Mouse (Mus musculus): ENCODE measurements at regions not wholly inside any gene's neighbourhood (a gene's known extent, or its start where the extent isn't known, plus 50 kb on each side); places are given as distances from the start of the nearest gene placed in this dataset.

DNA sequence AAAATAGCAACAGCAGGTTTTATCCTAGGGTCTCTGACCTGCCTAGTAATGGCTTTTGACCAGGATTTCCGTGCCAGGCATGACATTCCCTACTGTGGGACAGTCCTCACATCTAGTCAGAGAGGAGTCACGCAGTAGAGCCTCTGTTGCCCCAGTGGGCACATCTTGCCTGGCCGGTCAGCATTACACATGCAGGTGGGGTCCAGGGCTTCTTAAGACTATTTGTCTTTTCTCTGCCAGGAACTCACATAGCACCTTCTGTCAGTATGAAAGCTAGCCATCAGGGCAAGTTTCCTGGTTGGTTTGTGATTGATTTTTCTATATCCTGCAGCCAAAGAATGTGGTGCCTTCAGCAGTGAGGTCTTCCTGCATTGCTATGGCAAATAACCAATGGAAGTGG lies 155.0 kb downstream of the Pten start:
- H3K9ac ChIP-seq (ENCODE audit: low read depth, poor library complexity, severe bottlenecking), result no peak overlapping the region
- no peaks in the 10 kb centered on the region for H3K36me3 ChIP-seq (ENCODE audit: control insufficient read depth, insufficient read depth, low read length, poor library complexity, severe bottlenecking)
- no peak overlapping the region for H3K4me3 ChIP-seq (ENCODE audit: low read depth, low read length)
- no peaks in the 10 kb centered on the region for H3K4me1 ChIP-seq (ENCODE audit: control insufficient read depth, insufficient read depth, low read length)
- TF ChIP-seq POLR2A (IDR thresholded peaks at IDR 0.05; ENCODE audit: insufficient read depth, low read length) (no peak), CTCF (IDR thresholded peaks at IDR 0.05; ENCODE audit: low read depth, low read length) (no peak), EP300 (IDR thresholded peaks at IDR 0.05; ENCODE audit: insufficient read depth, low read depth, low read length) (no peak)
- peaks cover 12% of the 10 kb centered on the region for H3K9me3 ChIP-seq (replicated peaks; ENCODE audit: control insufficient read depth, insufficient read depth, low read length, poor library complexity, severe bottlenecking)
- no peaks in the 10 kb centered on the region for H3K27me3 ChIP-seq (ENCODE audit: control insufficient read depth, insufficient read depth, low read length, poor library complexity, severe bottlenecking)
- no peak overlapping the region for H3K27ac ChIP-seq (ENCODE audit: insufficient read depth, low read length)

DNA sequence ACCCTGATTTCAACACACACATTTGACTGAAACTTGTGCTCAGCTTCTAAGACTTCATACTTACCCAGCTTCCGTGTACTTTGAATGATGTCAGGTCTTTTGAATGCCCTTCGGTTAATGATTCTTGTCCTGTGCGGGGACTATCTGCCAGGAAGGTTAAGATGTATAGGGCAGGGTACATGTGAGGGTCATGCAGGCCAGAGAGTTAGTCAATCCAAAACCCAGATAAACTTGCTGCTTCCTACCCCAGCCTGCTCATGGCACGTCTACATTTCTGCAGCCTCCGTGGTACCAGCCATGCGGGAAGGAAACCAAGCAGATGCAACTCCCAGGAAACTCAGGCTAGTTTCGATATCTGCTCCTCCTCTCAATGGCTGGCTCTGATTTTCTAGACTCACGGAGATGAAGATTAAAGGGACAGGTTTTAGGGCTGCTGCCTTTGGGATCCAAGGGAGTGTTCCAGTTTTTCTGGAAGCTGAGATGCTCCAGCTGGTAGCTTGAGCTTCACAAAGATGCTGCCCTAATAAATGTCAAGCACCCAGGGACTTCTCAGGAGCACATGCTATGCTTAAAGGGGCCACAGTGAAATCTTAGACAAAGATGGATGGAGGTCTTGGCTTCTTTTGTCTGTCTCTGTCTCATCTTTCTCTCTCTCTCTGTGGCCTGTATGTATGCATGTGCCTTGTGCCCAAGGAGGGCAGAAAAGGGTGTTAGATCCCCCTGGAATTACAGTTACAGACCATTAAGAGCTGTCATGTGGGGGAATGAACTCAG lies 159.4 kb downstream of the Pten start:
- no peak overlapping the region for H3K27ac ChIP-seq (ENCODE audit: insufficient read depth, low read length)
- H3K4me3 ChIP-seq (ENCODE audit: low read depth, low read length), result no peak overlapping the region
- no peaks in the 10 kb centered on the region for H3K4me1 ChIP-seq (ENCODE audit: control insufficient read depth, insufficient read depth, low read length)
- H3K9me3 ChIP-seq (replicated peaks; ENCODE audit: control insufficient read depth, insufficient read depth, low read length, poor library complexity, severe bottlenecking), result peaks cover 12% of the 10 kb centered on the region
- H3K36me3 ChIP-seq (ENCODE audit: control insufficient read depth, insufficient read depth, low read length, poor library complexity, severe bottlenecking), result no peaks in the 10 kb centered on the region
- no peaks in the 10 kb centered on the region for H3K27me3 ChIP-seq (ENCODE audit: control insufficient read depth, insufficient read depth, low read length, poor library complexity, severe bottlenecking)
- no peak for TF ChIP-seq CTCF (IDR thresholded peaks at IDR 0.05; ENCODE audit: low read depth, low read length)
- no peak for TF ChIP-seq EP300 (IDR thresholded peaks at IDR 0.05; ENCODE audit: insufficient read depth, low read depth, low read length)
- TF ChIP-seq POLR2A (IDR thresholded peaks at IDR 0.05; ENCODE audit: insufficient read depth, low read length), result no peak
- H3K9ac ChIP-seq (ENCODE audit: low read depth, poor library complexity, severe bottlenecking), result no peak overlapping the region

DNA sequence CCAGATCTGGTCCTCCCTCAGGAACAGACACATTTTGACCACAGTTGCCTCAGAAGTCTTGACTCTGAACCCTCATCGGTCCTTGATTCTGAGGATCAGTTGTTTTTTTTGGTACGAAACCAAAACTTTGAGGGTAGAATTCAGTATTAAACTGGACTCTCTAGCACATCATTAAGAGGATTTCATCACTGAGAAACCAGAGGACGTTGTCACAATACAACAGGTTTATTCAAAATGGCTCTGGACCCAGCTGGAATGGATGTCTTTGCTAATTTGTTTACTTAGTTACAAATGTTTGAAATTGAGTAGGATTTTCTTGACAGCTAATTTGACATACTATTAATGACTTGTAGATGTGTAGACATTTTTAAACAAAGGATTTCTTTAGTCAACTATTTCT lies 163.7 kb downstream of the Pten start:
- Histone ChIP-seq H3K27me3 (ENCODE audit: control insufficient read depth, insufficient read depth, low read length, poor library complexity, severe bottlenecking) (no peaks in the 10 kb centered on the region), H3K9me3 (replicated peaks; ENCODE audit: control insufficient read depth, insufficient read depth, low read length, poor library complexity, severe bottlenecking) (no peaks in the 10 kb centered on the region), H3K4me3 (ENCODE audit: low read depth, low read length) (no peak overlapping the region), H3K4me1 (ENCODE audit: control insufficient read depth, insufficient read depth, low read length) (no peaks in the 10 kb centered on the region), H3K9ac (ENCODE audit: low read depth, poor library complexity, severe bottlenecking) (no peak overlapping the region), H3K27ac (ENCODE audit: insufficient read depth, low read length) (no peak overlapping the region), H3K36me3 (ENCODE audit: control insufficient read depth, insufficient read depth, low read length, poor library complexity, severe bottlenecking) (no peaks in the 10 kb centered on the region)
- TF ChIP-seq POLR2A (IDR thresholded peaks at IDR 0.05; ENCODE audit: insufficient read depth, low read length) (no peak), EP300 (IDR thresholded peaks at IDR 0.05; ENCODE audit: insufficient read depth, low read depth, low read length) (no peak), CTCF (IDR thresholded peaks at IDR 0.05; ENCODE audit: low read depth, low read length) (no peak)

DNA sequence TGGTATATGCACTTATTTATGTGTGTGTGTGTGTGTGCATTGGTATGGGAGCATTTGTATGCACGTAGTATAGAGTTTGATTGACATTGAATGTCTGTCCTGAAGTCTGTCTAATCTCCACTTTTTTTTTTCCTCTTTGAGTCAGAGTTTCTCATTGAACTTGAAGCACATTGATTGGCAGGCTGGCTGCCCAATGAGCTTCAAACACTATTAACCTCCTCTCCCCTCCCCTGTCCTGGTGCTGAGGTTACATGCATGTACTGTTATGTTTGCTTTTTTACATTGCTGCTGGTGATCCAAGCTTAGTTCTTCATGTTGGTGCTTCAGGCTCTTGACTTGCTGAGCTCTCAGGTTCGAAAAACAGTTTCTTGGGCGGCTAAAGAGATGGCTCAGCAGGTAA lies 166.6 kb downstream of the Pten start:
- Histone ChIP-seq H3K27me3 (ENCODE audit: control insufficient read depth, insufficient read depth, low read length, poor library complexity, severe bottlenecking) (no peaks in the 10 kb centered on the region; the same call in 1 of the 2 replicates), H3K9ac (ENCODE audit: low read depth, poor library complexity, severe bottlenecking) (no peak overlapping the region), H3K4me3 (ENCODE audit: low read depth, low read length) (no peak overlapping the region), H3K27ac (ENCODE audit: insufficient read depth, low read length) (no peak overlapping the region), H3K9me3 (replicated peaks; ENCODE audit: control insufficient read depth, insufficient read depth, low read length, poor library complexity, severe bottlenecking) (no peaks in the 10 kb centered on the region), H3K36me3 (ENCODE audit: control insufficient read depth, insufficient read depth, low read length, poor library complexity, severe bottlenecking) (no peaks in the 10 kb centered on the region), H3K4me1 (ENCODE audit: control insufficient read depth, insufficient read depth, low read length) (no peaks in the 10 kb centered on the region)
- TF ChIP-seq POLR2A (IDR thresholded peaks at IDR 0.05; ENCODE audit: insufficient read depth, low read length), result no peak
- TF ChIP-seq EP300 (IDR thresholded peaks at IDR 0.05; ENCODE audit: insufficient read depth, low read depth, low read length), result no peak
- TF ChIP-seq CTCF (IDR thresholded peaks at IDR 0.05; ENCODE audit: low read depth, low read length), result no peak

DNA sequence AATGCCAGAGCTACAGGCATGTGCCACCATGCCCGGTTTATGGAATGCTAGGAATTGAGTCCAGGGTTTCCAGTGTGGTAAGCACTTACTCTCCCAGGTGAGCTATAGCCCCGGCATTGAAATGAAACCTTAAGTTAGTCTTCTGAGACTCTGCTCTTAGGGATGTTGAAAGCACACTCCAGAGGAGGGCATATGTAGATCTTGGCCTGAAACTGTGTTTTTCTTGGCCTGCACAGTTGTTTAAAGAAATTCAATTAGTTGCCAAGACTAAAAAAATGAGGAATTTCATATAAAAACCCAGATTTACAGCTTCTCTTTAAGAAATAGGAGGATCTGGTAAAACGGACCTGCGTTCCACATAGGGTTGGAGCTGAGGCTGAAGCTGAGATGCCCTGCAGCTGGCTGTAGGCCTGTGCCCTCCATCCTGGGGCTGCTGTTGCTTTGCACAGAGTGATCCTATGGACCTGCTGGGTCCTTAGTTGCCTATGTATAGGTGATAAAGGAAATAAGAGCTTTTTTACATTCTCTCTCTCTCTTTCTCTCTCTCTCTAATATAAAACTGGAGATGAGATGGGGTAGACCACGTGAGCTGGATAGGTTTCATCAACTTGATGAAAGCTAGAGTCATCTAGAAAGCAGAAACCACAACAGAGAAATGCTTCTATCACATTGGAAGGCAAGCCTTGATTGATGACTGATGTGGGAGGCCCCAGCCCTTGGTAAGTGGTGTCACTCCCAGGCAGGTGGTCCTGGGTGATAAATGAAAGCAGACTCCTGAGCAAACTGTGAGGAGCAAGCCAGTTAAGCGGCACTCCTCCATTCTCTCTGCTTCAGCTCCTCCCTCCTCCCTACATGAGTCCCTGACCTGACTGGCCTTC lies 168.6 kb downstream of the Pten start:
- Histone ChIP-seq H3K4me3 (ENCODE audit: low read depth, low read length) (no peak overlapping the region), H3K27me3 (ENCODE audit: control insufficient read depth, insufficient read depth, low read length, poor library complexity, severe bottlenecking) (no peaks in the 10 kb centered on the region; the same call in 1 of the 2 replicates), H3K27ac (ENCODE audit: insufficient read depth, low read length) (no peak overlapping the region), H3K9ac (ENCODE audit: low read depth, poor library complexity, severe bottlenecking) (no peak overlapping the region), H3K36me3 (ENCODE audit: control insufficient read depth, insufficient read depth, low read length, poor library complexity, severe bottlenecking) (no peaks in the 10 kb centered on the region), H3K4me1 (ENCODE audit: control insufficient read depth, insufficient read depth, low read length) (no peaks in the 10 kb centered on the region), H3K9me3 (replicated peaks; ENCODE audit: control insufficient read depth, insufficient read depth, low read length, poor library complexity, severe bottlenecking) (no peaks in the 10 kb centered on the region)
- no peak for TF ChIP-seq POLR2A (IDR thresholded peaks at IDR 0.05; ENCODE audit: insufficient read depth, low read length)
- no peak for TF ChIP-seq EP300 (IDR thresholded peaks at IDR 0.05; ENCODE audit: insufficient read depth, low read depth, low read length)
- TF ChIP-seq CTCF (IDR thresholded peaks at IDR 0.05; ENCODE audit: low read depth, low read length), result no peak

DNA sequence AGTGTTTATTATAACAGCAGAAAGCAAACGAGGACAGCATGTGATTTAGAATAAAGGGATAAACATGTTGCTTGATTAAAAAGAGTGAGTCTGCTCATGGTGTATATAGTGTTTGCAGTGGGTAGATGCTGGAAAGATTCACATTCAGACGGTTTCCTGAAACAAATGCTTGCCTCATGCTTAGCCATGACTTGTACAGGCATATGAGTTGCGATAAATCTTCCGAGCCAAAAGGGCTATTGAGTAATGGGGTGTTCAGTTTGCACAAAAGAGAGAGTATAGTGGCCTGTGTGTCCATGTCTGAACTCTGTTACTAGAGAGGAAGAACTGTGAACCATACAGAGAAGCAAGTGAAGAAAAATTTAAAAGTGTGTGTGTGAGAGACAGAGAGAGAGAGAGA lies 169.3 kb downstream of the Pten start:
- no peaks in the 10 kb centered on the region for H3K36me3 ChIP-seq (ENCODE audit: control insufficient read depth, insufficient read depth, low read length, poor library complexity, severe bottlenecking)
- no peaks in the 10 kb centered on the region for H3K4me1 ChIP-seq (ENCODE audit: control insufficient read depth, insufficient read depth, low read length)
- no peaks in the 10 kb centered on the region; the same call in 1 of the 2 replicates for H3K27me3 ChIP-seq (ENCODE audit: control insufficient read depth, insufficient read depth, low read length, poor library complexity, severe bottlenecking)
- H3K4me3 ChIP-seq (ENCODE audit: low read depth, low read length), result no peak overlapping the region
- TF ChIP-seq CTCF (IDR thresholded peaks at IDR 0.05; ENCODE audit: low read depth, low read length) (no peak), EP300 (IDR thresholded peaks at IDR 0.05; ENCODE audit: insufficient read depth, low read depth, low read length) (no peak), POLR2A (IDR thresholded peaks at IDR 0.05; ENCODE audit: insufficient read depth, low read length) (no peak)
- no peaks in the 10 kb centered on the region for H3K9me3 ChIP-seq (replicated peaks; ENCODE audit: control insufficient read depth, insufficient read depth, low read length, poor library complexity, severe bottlenecking)
- H3K27ac ChIP-seq (ENCODE audit: insufficient read depth, low read length), result no peak overlapping the region
- no peak overlapping the region for H3K9ac ChIP-seq (ENCODE audit: low read depth, poor library complexity, severe bottlenecking)

Measured in ES-Bruce4 (cell line).